ENCODE assay signal across 27 mouse cellular contexts in genomic region chr12:71419161-71419560, GRCm38 (mm10).
DNase-seq lines count a peak whose midpoint lies in the region; ATAC-seq lines count a peak whose summit lies in the region.
"Had no signal": no experiment of that assay in that cellular context is flagged by ENCODE, and none has a peak within 500 bp of the region (broad histone marks: within the 10 kb centered on the region; RNA-seq: fewer than 3 reads in every experiment).

No protein-coding gene starts in this region.

- peak; percentile 44; the same call in 1 of the 2 replicates for ATAC-seq in frontal cortex, adult (ENCODE audit: low TSS enrichment)
- ATAC-seq in kidney, embryonic 16.5 days (ENCODE audit: low FRiP score, low TSS enrichment) = peak; percentile 19; the same call in 1 of the 2 replicates
- peak; percentile 54; the same call in 1 of the 2 replicates for ATAC-seq in limb, embryonic 11.5 days (ENCODE audit: insufficient number of reproducible peaks, low FRiP score, low TSS enrichment, low read depth)
- ATAC-seq: activated CD4-positive, CD25-positive, alpha-beta regulatory T cell, adult 4 months; CD4-positive, CD25-positive, alpha-beta regulatory T cell, adult 4 months; forebrain, embryonic 14.5 days; forebrain, embryonic 16.5 days; Patski had no signal

- no peaks in the 10 kb centered on the region for H3K27me3 ChIP-seq in kidney, embryonic 16.5 days (ENCODE audit: insufficient read depth, low read length)
- H3K27me3 ChIP-seq in limb, embryonic 11.5 days (ENCODE audit: control insufficient read depth, insufficient read depth, low read length) = no peaks in the 10 kb centered on the region
- H3K27me3 ChIP-seq in limb, embryonic 10.5 days (ENCODE audit: low read depth, poor library complexity, severe bottlenecking) = 0 out of 2 replicates have a peak, but pooled peaks cover 5% of the 10 kb centered on the region
- H3K27me3 ChIP-seq: CH12.LX; embryonic facial prominence, embryonic 12.5 days; forebrain, embryonic 12.5 days; Patski had no signal

- no peak for DNase-seq in frontal cortex, postnatal 10 days (ENCODE audit: low spot score in 2 of 2)
- no peak for DNase-seq in kidney, postnatal 14 days
- DNase-seq in limb, embryonic 11.5 days (ENCODE audit: low spot score) = no peak
- DNase-seq in limb, embryonic 10.5 days (ENCODE audit: low spot score) = no peak
- DNase-seq: adrenal gland, adult 8-10 months; adrenal gland, postnatal 14 days; adrenal gland, postnatal 36 days; B cell, adult 2 months; cerebellum, adult 11-12 months; cerebellum, adult 2 months; cerebellum, adult 9-10 months; cerebellum, postnatal 10 days; cerebellum, postnatal 25 days had no signal

- H3K4me3 ChIP-seq in kidney, embryonic 16.5 days (ENCODE audit: low read length) = no peak overlapping the region
- H3K4me3 ChIP-seq in limb, embryonic 11.5 days (ENCODE audit: low read depth, low read length) = no peak overlapping the region
- no peak overlapping the region for H3K4me3 ChIP-seq in limb, embryonic 10.5 days
- H3K4me3 ChIP-seq: embryonic facial prominence, embryonic 10.5 days; embryonic facial prominence, embryonic 12.5 days; erythroblast, embryonic 14.5 days; forebrain, embryonic 10.5 days; forebrain, embryonic 12.5 days had no signal

- no peak overlapping the region for H3K27ac ChIP-seq in kidney, embryonic 16.5 days (ENCODE audit: low read length)
- no peak overlapping the region for H3K27ac ChIP-seq in limb, embryonic 11.5 days (replicated peaks; ENCODE audit: low read depth, low read length)
- no peak overlapping the region for H3K27ac ChIP-seq in limb, embryonic 10.5 days
- H3K27ac ChIP-seq: embryonic facial prominence, embryonic 10.5 days; embryonic facial prominence, embryonic 12.5 days; forebrain, embryonic 10.5 days; forebrain, embryonic 12.5 days had no signal

- WGBS in kidney, embryonic 16.5 days = 41% methylated on average over 4 of the region's 4 CpGs
- 75% methylated on average over 4 of the region's 4 CpGs for WGBS in limb, embryonic 11.5 days
- 85% methylated on average over 4 of the region's 4 CpGs for WGBS in limb, embryonic 10.5 days

- H3K36me3 ChIP-seq in kidney, embryonic 16.5 days (ENCODE audit: insufficient read depth, low read length) = no peaks in the 10 kb centered on the region
- no peaks in the 10 kb centered on the region for H3K36me3 ChIP-seq in limb, embryonic 11.5 days (ENCODE audit: control insufficient read depth, insufficient read depth, low read length)
- H3K36me3 ChIP-seq in limb, embryonic 10.5 days = no peaks in the 10 kb centered on the region
- H3K36me3 ChIP-seq: embryonic facial prominence, embryonic 10.5 days; embryonic facial prominence, embryonic 12.5 days; forebrain, embryonic 10.5 days; forebrain, embryonic 12.5 days; G1E had no signal

- H3K4me2 ChIP-seq in kidney, embryonic 16.5 days (replicated peaks; ENCODE audit: low read depth, low read length) = no peak overlapping the region
- H3K4me2 ChIP-seq in limb, embryonic 11.5 days (ENCODE audit: low read depth, severe bottlenecking) = no peak overlapping the region
- H3K4me2 ChIP-seq: embryonic facial prominence, embryonic 12.5 days; forebrain, embryonic 12.5 days had no signal

- H3K9ac ChIP-seq in kidney, embryonic 16.5 days (replicated peaks; ENCODE audit: low read length) = no peak overlapping the region
- H3K9ac ChIP-seq in limb, embryonic 11.5 days (ENCODE audit: low read length) = no peak overlapping the region
- H3K9ac ChIP-seq: embryonic facial prominence, embryonic 12.5 days; forebrain, embryonic 12.5 days had no signal

- no peaks in the 10 kb centered on the region for H3K9me3 ChIP-seq in kidney, embryonic 16.5 days (ENCODE audit: low read length)
- H3K9me3 ChIP-seq in limb, embryonic 11.5 days (ENCODE audit: control insufficient read depth, low read length) = no peaks in the 10 kb centered on the region
- no peaks in the 10 kb centered on the region for H3K9me3 ChIP-seq in limb, embryonic 10.5 days (replicated peaks)
- H3K9me3 ChIP-seq: embryonic facial prominence, embryonic 10.5 days; embryonic facial prominence, embryonic 12.5 days; forebrain, embryonic 10.5 days; forebrain, embryonic 12.5 days; G1E had no signal

- H3K4me1 ChIP-seq in kidney, embryonic 16.5 days (ENCODE audit: insufficient read depth, low read length) = peaks cover 6% of the 10 kb centered on the region; the same call in 1 of the 2 replicates
- no peaks in the 10 kb centered on the region for H3K4me1 ChIP-seq in limb, embryonic 11.5 days (ENCODE audit: control insufficient read depth, insufficient read depth, low read length)
- peaks cover 17% of the 10 kb centered on the region for H3K4me1 ChIP-seq in limb, embryonic 10.5 days
- H3K4me1 ChIP-seq: embryonic facial prominence, embryonic 12.5 days; forebrain, embryonic 12.5 days had no signal
